Mouse (Mus musculus) megakaryocyte, embryonic 14.5 days (primary cell): ENCODE measurements at regions not wholly inside any gene's neighbourhood (a gene's known extent, or its start where the extent isn't known, plus 50 kb on each side); places are given as distances from the start of the nearest gene placed in this dataset.

Experiments
- H3K27me3 ChIP-seq: replicated peaks from 2 replicates; pipeline ENCODE3; 2012; ENCODE audit warnings: inconsistent platforms
- H3K36me3 ChIP-seq: replicated peaks from 2 replicates; pipeline ENCODE3; 2012; ENCODE audit warnings: low read length, inconsistent platforms, mixed read lengths
- H3K4me1 ChIP-seq: 2 replicates; pipeline ENCODE4 v1.6.1; 2012; ENCODE audit warnings: inconsistent platforms
- H3K4me3 ChIP-seq: replicated peaks from 2 replicates; pipeline ENCODE3; 2012; ENCODE audit warnings: moderate library complexity, mild to moderate bottlenecking, inconsistent platforms
- H3K9me3 ChIP-seq: 2 replicates; pipeline ENCODE4 v1.6.1; 2012; ENCODE audit warnings: inconsistent platforms
- FLI1 ChIP-seq: IDR thresholded peaks from 2 replicates; pipeline ENCODE4 v1.6.1; 2012; ENCODE audit warnings: low read length, inconsistent platforms, mixed read lengths
- GATA1 ChIP-seq: IDR thresholded peaks from 3 replicates; pipeline ENCODE4 v1.6.1; 2012; ENCODE audit warnings: mixed read lengths, low read length, inconsistent platforms, borderline replicate concordance

GRCm38 (mm10) chr16:95835941-95836340 lies 134.1 kb downstream of the Ets2 start:
- H3K4me3 ChIP-seq, result no peak overlapping the region
- TF ChIP-seq GATA1 (no peak), FLI1 (no peak)
- peaks cover 21% of the 10 kb centered on the region for H3K9me3 ChIP-seq
- H3K4me1 ChIP-seq, result peaks cover 67% of the 10 kb centered on the region
- H3K27me3 ChIP-seq, result peaks cover 95% of the 10 kb centered on the region
- no peaks in the 10 kb centered on the region for H3K36me3 ChIP-seq

DNA sequence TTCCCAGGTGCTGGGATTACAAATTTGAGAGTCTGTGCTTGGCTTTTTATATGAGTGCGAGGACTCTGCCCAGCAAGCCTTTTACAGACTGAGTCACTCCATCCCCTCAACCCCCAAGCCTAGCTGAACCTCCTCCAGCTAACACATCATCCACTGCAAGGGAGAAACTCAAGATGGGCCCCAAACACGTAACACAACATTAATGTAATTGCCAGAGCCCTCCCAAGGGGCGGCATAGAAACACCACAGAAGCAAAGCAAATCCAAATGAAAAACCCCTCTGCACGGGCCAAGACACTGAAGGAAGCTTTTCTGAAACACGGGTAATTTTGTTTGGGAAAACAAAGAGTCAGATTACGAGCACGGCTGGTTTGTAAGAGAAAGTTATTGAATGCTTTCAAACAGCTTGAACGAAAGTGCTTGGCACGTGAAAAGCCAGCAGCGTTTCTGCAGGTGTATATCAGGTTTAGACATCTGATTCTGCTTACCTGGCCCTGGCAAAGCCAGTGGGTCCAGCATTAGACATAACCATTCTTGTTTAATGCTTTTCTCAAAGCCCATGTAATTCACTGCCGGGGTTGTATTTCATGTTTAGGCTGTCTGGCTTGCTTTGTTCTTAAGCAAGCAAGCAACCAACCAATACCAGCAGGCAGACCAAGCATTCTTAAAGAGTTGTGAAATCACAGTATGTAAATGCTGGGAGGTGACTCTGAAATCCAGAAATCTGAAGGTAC lies 132.8 kb downstream of the Ets2 start:
- H3K4me3 ChIP-seq, result no peak overlapping the region
- H3K36me3 ChIP-seq, result no peaks in the 10 kb centered on the region
- TF ChIP-seq FLI1, result no peak
- no peak for TF ChIP-seq GATA1
- H3K9me3 ChIP-seq, result peaks cover 26% of the 10 kb centered on the region
- peaks cover 95% of the 10 kb centered on the region for H3K27me3 ChIP-seq
- H3K4me1 ChIP-seq, result peaks cover 69% of the 10 kb centered on the region

GRCm38 (mm10) chr16:95833455-95833854 lies 131.6 kb downstream of the Ets2 start:
- H3K4me3 ChIP-seq, result no peak overlapping the region

DNA sequence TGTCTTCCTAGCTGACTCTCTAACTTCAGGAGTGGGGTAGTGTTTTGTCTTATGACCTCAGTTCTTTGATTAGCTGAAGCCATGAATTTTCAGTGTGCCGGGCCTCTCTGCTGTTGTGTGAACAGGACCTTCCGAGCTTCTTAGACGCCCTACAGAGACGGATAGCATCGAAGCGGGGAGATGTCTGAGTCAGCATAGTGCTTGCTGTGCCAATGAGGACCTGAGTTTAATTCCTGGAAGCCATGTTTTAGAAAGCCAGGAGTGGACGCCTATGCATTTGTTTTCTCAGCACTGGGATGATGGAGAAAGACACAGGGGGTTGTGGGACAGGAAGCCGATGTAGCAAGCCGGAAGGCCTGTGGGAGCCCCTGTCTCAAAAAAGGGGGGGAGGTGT lies 130.5 kb downstream of the Ets2 start:
- Histone ChIP-seq H3K4me3 (no peak overlapping the region), H3K4me1 (peaks cover 67% of the 10 kb centered on the region), H3K9me3 (peaks cover 38% of the 10 kb centered on the region), H3K36me3 (no peaks in the 10 kb centered on the region), H3K27me3 (peaks cover 88% of the 10 kb centered on the region)
- TF ChIP-seq GATA1 (no peak), FLI1 (no peak)

More at GRCm38 (mm10) chr16:95833455-95833854, 131.6 kb downstream of the Ets2 start:
- H3K36me3 ChIP-seq, result no peaks in the 10 kb centered on the region
- H3K4me1 ChIP-seq, result peaks cover 67% of the 10 kb centered on the region
- peaks cover 95% of the 10 kb centered on the region for H3K27me3 ChIP-seq
- peaks cover 36% of the 10 kb centered on the region for H3K9me3 ChIP-seq
- no peak for TF ChIP-seq GATA1
- no peak for TF ChIP-seq FLI1

DNA sequence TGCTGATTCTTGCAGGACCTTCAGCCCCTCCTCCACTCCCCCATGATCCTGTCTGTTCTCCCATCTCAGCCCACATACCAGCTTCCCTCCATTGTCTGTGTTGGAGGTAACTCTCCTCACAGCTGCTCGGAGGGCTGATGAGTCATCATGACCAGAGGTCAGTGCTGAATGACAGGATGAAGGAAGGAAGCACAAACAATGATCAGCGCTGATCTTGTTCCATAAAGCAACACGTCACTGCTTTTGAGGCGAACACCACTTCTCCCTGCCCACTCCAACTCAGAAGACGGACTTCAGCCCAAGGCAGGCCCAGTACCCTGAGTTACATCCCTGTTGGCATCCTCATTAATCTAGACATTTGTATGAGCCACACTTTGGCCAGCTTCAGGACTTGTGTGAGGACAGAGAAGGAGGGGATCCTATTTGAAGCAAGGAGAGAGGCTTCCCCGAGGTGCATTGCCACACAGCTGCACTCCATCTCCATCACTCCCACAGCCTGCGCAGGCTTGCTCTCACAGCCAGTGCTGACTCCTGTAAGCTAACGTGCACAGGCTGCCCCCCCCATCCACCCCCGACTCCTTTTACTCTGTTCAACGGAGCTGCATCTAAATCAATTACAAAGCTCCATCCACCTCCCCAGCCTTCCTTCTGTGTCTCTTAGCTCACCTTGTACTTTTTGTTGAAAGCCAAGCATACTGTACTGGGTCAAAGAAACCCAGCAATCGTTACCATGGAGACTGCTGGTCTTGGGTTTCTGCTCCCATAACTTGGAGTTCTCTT lies 129.9 kb downstream of the Ets2 start:
- no peaks in the 10 kb centered on the region for H3K36me3 ChIP-seq
- H3K9me3 ChIP-seq, result peaks cover 36% of the 10 kb centered on the region
- H3K4me3 ChIP-seq, result peak overlapping the region; percentile 71
- TF ChIP-seq GATA1 (no peak), FLI1 (no peak)
- peaks cover 66% of the 10 kb centered on the region for H3K4me1 ChIP-seq
- H3K27me3 ChIP-seq, result peaks cover 82% of the 10 kb centered on the region

GRCm38 (mm10) chr16:95827402-95827737 lies 125.5 kb downstream of the Ets2 start:
- Histone ChIP-seq H3K36me3 (no peaks in the 10 kb centered on the region), H3K4me3 (no peak overlapping the region), H3K9me3 (peaks cover 18% of the 10 kb centered on the region), H3K27me3 (peaks cover 78% of the 10 kb centered on the region), H3K4me1 (peaks cover 70% of the 10 kb centered on the region)
- TF ChIP-seq FLI1 (no peak), GATA1 (no peak)

GRCm38 (mm10) chr16:95826681-95827401 lies 125.0 kb downstream of the Ets2 start:
- no peak for TF ChIP-seq GATA1
- TF ChIP-seq FLI1, result no peak
- Histone ChIP-seq H3K36me3 (no peaks in the 10 kb centered on the region), H3K4me1 (peaks cover 65% of the 10 kb centered on the region), H3K27me3 (peaks cover 78% of the 10 kb centered on the region), H3K9me3 (peaks cover 18% of the 10 kb centered on the region), H3K4me3 (no peak overlapping the region)

DNA sequence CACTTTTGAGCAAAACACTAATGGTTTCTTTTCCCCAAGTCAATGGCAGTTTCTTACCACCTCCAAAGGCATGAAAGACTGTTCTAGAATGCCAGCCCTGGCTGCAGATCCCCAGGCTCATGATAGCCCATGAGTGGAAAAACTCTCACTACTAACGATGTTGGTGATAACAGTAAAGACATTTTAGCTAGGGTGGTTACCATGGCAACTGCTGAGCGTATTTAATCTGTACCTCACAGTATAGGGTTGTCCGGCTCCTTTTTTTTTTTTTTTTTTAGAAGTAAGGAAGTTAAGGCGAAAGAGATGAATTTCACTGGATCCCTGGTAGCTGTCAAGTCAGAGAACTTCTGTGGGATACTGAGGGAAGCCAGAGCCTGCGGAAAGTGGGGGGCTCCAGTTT lies 123.8 kb downstream of the Ets2 start:
- Histone ChIP-seq H3K36me3 (no peaks in the 10 kb centered on the region), H3K4me3 (no peak overlapping the region), H3K4me1 (peaks cover 53% of the 10 kb centered on the region), H3K27me3 (peaks cover 78% of the 10 kb centered on the region), H3K9me3 (peaks cover 19% of the 10 kb centered on the region)
- TF ChIP-seq FLI1, result no peak
- TF ChIP-seq GATA1, result no peak

DNA sequence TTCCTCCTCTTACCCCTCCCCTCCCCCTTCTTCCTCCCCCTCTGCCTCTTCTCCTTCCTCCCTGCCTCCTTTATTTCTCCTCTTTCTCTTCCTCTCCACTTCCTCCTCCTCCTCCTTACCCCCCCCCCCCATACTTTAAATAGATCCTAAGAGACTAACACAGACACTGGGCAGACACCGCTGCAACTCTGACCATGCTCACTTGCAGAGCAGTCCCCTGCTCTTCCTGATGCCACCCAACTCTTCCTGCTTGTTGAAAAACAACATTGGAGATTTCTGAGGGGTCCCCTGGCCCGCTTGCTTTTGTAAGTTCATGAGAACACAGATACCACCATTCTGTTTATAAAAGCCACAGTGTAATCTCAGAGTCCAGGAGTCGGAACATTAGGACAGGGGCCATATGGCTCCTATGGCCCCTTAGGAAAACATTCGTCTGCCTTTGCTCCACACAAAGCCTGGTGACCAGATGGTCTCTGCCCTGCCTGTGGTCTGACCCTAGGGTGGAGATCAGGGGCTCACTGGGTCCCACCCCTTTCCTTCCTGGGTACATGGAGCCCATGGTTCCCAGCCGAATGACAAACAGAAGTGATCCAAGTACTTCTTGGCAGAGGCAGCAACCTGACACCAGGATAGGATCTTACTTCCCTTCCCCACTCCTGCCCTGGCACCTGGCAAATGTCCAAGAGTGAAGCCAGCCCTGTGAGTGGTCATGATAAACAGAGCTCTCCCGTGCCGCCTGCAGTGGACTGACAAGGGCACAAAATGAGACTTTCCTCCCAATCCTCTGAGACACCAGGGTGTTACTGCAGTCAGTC lies 123.1 kb downstream of the Ets2 start:
- peaks cover 51% of the 10 kb centered on the region for H3K4me1 ChIP-seq
- H3K36me3 ChIP-seq, result no peaks in the 10 kb centered on the region
- H3K9me3 ChIP-seq, result peaks cover 23% of the 10 kb centered on the region
- TF ChIP-seq FLI1, result no peak
- no peak for TF ChIP-seq GATA1
- peak overlapping the region; percentile 20 for H3K4me3 ChIP-seq
- peaks cover 77% of the 10 kb centered on the region for H3K27me3 ChIP-seq
